Mouse (Mus musculus) stomach, embryonic 15.5 days (tissue): Measurements from ENCODE around the gene Ccl5. TPM values are rescaled to one million over a fixed set of nuclear protein-coding genes. Genes with fewer than 3 reads are reported as not detected.

ENCODE experiments used
- ATAC-seq: fragments of 200-750 bp; cut with Nextera tagmentation; 2 replicates; pipeline ENCODE4 v1.8.0; 2017; ENCODE audit warnings: low read depth, moderate number of reproducible peaks, moderate TSS enrichment; ENCODE audit not compliant: insufficient read depth, low FRiP score
- H3K27ac ChIP-seq: fragments of 300-500 bp; sonication (generic); 2 replicates; pipeline ENCODE4 v1.5.1; 2015; ENCODE audit warnings: mild to moderate bottlenecking, inconsistent platforms
- H3K27me3 ChIP-seq: fragments of 300-500 bp; sonication (generic); replicated peaks from 2 replicates; pipeline ENCODE4 v1.6.1; 2015; ENCODE audit warnings: inconsistent platforms
- H3K36me3 ChIP-seq: fragments of 300-500 bp; sonication (generic); 2 replicates; pipeline ENCODE4 v1.6.1; 2015; ENCODE audit warnings: inconsistent platforms
- H3K4me1 ChIP-seq: fragments of 300-500 bp; sonication (generic); 2 replicates; pipeline ENCODE4 v1.6.1; 2015; ENCODE audit warnings: inconsistent platforms
- H3K4me2 ChIP-seq: fragments of 300-500 bp; sonication (generic); 2 replicates; pipeline ENCODE4 v1.6.1; 2015; ENCODE audit warnings: mild to moderate bottlenecking, inconsistent platforms
- H3K4me3 ChIP-seq: fragments of 300-500 bp; sonication (generic); replicated peaks from 2 replicates; pipeline ENCODE4 v1.5.1; 2015; ENCODE audit warnings: inconsistent platforms
- H3K9ac ChIP-seq: fragments of 300-500 bp; sonication (generic); 2 replicates; pipeline ENCODE4 v1.6.1; 2015; ENCODE audit warnings: inconsistent platforms
- H3K9me3 ChIP-seq: fragments of 300-500 bp; sonication (generic); 2 replicates; pipeline ENCODE4 v1.6.1; 2016; ENCODE audit warnings: inconsistent platforms
- WGBS: fragments of 180-500 bp; shearing (Covaris S2); methylation state at CpG from one replicate; pipeline ENCODE4 v1.1.7; 2015; 5-methylcytosine and 5-hydroxymethylcytosine counted together
- polyA plus RNA-seq: library from polyadenylated mRNA; unstranded; fragments of >200 nt; fragmentation: Nextera tagmentation; extraction: Ambion mirVana; gene quantifications from 2 replicates; pipeline ENCODE4 v1.2.1, GENCODE M21; 2015

Gene Ccl5
- polyA plus RNA-seq: 1.6 and 1.7 TPM in 2 replicates

DNA sequence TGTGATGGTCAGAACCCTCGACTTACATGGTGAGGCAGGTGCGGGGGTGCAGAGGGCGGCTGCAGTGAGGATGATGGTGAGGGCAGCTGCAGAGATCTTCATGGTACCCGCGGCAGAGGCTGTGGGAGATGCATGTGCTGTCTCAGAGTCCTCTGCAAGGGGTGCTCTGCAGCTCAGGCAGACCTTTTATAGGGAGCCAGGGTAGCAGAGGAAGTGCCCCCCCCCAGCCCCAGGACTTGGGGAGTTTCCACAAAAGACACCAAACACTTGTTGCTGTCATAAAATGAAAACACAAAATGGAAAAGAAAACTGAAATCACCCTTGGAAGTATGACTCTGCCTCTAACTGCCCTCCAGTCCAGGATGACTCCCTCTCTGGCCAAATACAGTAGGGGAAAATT is at the start of gene Ccl5:
TSS of gene Ccl5 (minus strand) at position 159 of the 400 bp plus-strand sequence.
- H3K27me3 ChIP-seq: no peaks in the 10 kb centered on the region
- peaks cover 5% of the 10 kb centered on the region for H3K4me1 ChIP-seq
- no peak within 1 kb of the TSS for H3K27ac ChIP-seq
- WGBS: 86% methylated on average over 5 of the region's 5 CpGs
- H3K4me3 ChIP-seq: no peak within 1 kb of the TSS
- H3K36me3 ChIP-seq: no peaks in the 10 kb centered on the region
- ATAC-seq: no peak
- no peak within 1 kb of the TSS for H3K4me2 ChIP-seq
- no peak within 1 kb of the TSS for H3K9ac ChIP-seq
- H3K9me3 ChIP-seq: no peaks in the 10 kb centered on the region

DNA sequence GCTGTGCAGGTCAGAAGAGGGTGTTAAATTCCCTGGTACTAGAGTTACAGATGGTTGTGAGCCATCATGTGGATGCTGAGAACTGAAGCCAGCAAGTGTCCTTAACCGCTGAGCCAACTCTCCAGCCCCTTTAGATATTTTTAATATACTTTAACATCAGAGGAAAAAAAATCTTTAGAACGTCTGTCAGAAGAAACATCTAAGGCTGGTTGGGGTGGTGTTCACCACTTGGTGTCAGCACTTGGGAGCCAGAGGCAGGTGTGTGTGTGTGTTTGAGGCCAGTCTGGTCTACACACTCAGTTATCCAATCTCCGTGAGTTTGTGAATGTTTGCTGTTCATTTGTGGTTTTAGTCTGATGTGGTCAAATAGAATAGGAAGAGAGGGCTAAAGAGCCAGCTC is 48.7 kb upstream of the Ccl5 start:
- H3K4me1 ChIP-seq: no peaks in the 10 kb centered on the region
- H3K27me3 ChIP-seq: no peaks in the 10 kb centered on the region
- H3K27ac ChIP-seq: no peak overlapping the region
- no peaks in the 10 kb centered on the region for H3K36me3 ChIP-seq
- no peak for ATAC-seq
- no peak overlapping the region for H3K4me2 ChIP-seq
- H3K9me3 ChIP-seq: no peaks in the 10 kb centered on the region
- no peak overlapping the region for H3K9ac ChIP-seq
- 65% methylated on average over 3 of the region's 3 CpGs for WGBS
- H3K4me3 ChIP-seq: no peak overlapping the region

DNA sequence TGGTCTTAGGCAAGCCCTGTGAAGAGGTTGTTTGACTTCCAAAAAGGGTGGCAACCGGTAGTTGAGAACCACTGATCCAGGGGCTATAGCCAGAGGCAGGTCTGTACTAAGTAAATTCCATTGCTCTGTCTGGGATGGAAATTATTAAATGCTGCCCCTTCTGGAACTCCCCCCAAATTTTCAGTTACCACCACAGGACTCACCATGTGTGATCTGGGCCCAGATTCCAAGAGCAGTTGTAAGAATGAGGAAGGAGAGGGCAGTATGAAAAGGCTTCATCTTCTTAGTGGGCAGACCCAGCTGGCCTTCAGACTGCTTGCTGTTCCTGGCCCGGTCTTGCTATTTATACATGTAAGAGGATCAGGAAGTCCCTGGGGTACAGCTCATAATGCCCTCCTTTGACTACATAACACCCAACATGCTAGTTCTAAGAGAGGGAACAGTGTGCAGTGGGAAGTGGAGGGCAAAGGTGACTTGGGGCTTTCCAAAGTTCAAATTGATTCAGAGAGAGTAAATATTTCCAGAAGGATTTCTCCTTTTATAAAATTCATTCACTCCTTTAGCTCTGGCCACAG is 48.0 kb upstream of the Ccl5 start, which contains the start of gene Ccl9:
TSS of gene Ccl9 (minus strand) at position 451 of the 575 bp plus-strand sequence.
- Histone ChIP-seq H3K4me3 (no peak within 1 kb of the TSS), H3K4me1 (no peaks in the 10 kb centered on the region), H3K4me2 (no peak within 1 kb of the TSS), H3K9ac (no peak within 1 kb of the TSS), H3K9me3 (no peaks in the 10 kb centered on the region), H3K36me3 (no peaks in the 10 kb centered on the region), H3K27me3 (no peaks in the 10 kb centered on the region), H3K27ac (no peak within 1 kb of the TSS)
- no peak for ATAC-seq
- 59% methylated on average over 2 of the region's 2 CpGs for WGBS

DNA sequence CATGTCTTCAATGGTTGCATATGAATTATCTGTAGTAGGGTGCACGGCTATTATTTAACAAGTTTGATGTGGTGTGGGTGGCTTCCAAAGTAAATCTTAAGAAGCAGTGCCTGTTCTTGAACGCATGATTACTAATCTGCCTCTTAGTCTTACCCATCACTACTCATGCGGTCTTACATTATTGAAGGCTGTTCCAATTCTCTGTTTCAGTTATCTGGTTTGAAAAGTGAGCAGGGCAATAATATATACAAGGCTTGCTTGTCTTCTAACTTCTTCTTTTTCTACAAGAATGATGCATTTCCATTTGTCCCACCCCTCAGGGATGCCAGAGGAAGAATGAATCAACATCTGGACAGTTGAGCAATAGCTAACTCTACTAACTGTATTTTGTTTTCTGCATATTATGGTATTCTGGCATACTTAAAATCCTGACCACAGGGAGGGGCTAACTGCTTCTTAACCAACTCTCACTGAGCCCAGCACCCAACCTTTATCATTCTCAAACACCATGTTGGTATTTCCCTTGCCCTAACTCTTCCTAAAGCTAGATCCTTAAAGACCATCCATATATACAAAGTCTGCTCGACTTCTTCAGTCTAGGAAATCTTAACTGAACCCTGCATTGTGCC is 46.7 kb upstream of the Ccl5 start:
- Histone ChIP-seq H3K4me3 (no peak overlapping the region), H3K36me3 (no peaks in the 10 kb centered on the region), H3K9me3 (no peaks in the 10 kb centered on the region), H3K9ac (no peak overlapping the region), H3K4me2 (no peak overlapping the region), H3K27ac (no peak overlapping the region), H3K27me3 (no peaks in the 10 kb centered on the region), H3K4me1 (no peaks in the 10 kb centered on the region)
- WGBS: 77% methylated on average over 4 of the region's 4 CpGs
- ATAC-seq: no peak

DNA sequence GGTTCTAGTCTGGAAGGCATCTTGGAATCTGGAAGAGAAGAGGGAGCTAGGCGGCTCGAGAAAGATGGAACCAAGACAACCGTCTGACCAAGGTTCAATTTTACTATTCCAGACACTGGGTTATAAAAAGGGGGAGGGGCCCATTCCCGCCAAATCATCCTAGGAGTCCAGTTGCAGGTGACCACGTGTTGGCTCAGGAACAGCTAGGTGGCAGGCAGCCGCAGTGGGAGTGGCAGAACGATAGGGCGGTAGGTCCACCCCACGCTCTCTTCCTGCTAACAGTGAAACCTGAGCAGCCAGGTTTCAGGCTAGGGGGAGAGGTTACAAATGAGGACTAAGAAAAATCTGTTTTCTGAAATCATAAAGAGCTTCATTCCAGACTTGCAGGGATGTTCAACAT is 42.5 kb upstream of the Ccl5 start:
- WGBS: 58% methylated on average over 9 of the region's 9 CpGs
- Histone ChIP-seq H3K4me3 (no peak overlapping the region), H3K4me2 (no peak overlapping the region), H3K27ac (no peak overlapping the region), H3K9ac (no peak overlapping the region), H3K36me3 (no peaks in the 10 kb centered on the region), H3K9me3 (no peaks in the 10 kb centered on the region), H3K4me1 (no peaks in the 10 kb centered on the region), H3K27me3 (no peaks in the 10 kb centered on the region)
- no peak for ATAC-seq

DNA sequence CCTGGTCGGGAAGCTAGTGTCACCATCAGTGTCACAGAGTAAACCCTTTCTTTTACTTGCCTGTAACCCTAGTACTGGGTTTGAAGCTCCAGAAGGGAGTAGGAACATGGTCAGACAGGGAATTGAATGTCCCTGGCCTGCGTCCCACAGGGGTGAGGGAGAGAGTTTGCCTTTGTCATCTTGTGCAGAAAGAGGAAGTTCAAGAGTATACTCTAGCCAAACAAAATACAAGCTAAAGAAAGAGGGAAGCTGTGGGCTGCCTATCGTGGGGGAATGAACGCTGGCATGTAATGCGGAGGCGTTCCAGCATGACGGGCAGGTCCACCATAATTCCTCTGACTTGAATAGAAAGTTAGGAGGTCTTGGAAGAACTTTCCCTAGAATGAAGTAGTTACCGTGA is 41.9 kb upstream of the Ccl5 start:
- no peak overlapping the region for H3K9ac ChIP-seq
- H3K9me3 ChIP-seq: no peaks in the 10 kb centered on the region
- H3K36me3 ChIP-seq: no peaks in the 10 kb centered on the region
- H3K4me1 ChIP-seq: no peaks in the 10 kb centered on the region
- no peak overlapping the region for H3K4me2 ChIP-seq
- H3K27ac ChIP-seq: no peak overlapping the region
- no peak overlapping the region for H3K4me3 ChIP-seq
- no peaks in the 10 kb centered on the region for H3K27me3 ChIP-seq
- 81% methylated on average over 8 of the region's 8 CpGs for WGBS
- ATAC-seq: no peak

DNA sequence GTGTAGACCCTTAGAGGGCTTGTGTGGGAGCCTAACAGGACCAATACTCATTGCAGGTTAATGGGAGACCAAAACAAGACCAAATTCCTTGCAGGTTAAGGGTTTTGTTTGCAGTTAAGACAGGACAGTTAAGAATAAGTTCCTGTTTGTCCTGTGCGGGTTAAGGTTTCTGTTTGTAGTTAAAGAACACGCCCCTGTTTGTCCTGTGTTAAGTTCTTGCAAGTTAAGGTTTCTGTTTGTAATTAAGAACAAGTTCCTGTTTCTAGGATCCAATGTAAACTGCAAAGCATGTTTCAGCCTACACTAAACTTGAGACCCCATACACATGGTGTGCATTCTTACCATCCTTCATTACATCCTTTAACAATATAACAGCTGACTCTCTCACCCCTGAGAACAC is 39.9 kb upstream of the Ccl5 start:
- Histone ChIP-seq H3K9ac (no peak overlapping the region), H3K36me3 (no peaks in the 10 kb centered on the region), H3K27me3 (no peaks in the 10 kb centered on the region), H3K27ac (no peak overlapping the region), H3K4me1 (no peaks in the 10 kb centered on the region), H3K9me3 (no peaks in the 10 kb centered on the region), H3K4me2 (no peak overlapping the region), H3K4me3 (no peak overlapping the region)
- 70% methylated on average over 2 of the region's 2 CpGs for WGBS
- ATAC-seq: no peak

DNA sequence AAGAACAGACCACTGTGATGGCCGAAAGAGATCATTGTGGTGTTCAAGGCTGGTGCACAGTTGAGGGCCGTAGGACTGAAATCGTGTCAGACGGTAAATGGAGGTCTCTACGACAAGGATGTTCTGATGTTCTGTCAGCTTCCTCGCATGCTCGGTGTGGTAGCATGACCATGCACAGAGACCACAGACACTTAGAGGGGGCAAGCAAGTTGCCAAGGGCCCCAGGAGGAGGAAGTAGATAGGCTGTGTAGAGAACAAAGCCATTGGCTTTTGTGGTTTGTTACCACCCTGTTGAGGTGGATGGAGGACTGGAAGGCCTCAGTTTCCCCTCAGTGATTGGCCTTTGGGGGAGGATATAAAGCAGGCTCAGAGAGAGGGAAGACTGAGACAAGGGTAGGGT is 38.9 kb upstream of the Ccl5 start:
- Histone ChIP-seq H3K36me3 (no peaks in the 10 kb centered on the region), H3K4me2 (no peak overlapping the region), H3K4me1 (no peaks in the 10 kb centered on the region), H3K4me3 (no peak overlapping the region), H3K27me3 (no peaks in the 10 kb centered on the region), H3K9ac (no peak overlapping the region), H3K9me3 (no peaks in the 10 kb centered on the region), H3K27ac (no peak overlapping the region)
- WGBS: 82% methylated on average over 7 of the region's 7 CpGs
- no peak for ATAC-seq

DNA sequence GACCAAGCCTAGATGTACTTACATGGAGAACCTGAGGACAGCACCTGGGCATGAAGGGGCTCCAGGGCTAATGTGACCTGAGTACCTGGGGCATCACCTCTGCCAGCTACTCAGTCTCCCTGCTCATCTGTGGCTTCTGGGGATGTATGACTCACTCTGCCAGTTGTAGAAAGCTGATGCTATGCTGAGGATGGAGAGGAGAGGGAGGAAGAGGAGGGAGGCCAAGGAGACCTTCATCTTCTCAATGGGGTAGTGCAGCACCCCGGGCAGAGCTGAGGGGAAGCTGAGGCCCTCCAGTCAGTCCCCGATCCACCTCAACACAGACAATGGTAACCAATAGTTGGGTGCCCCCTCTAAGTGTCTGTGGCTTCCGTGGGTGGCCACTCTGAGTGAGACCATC is 38.5 kb upstream of the Ccl5 start:
- no peaks in the 10 kb centered on the region for H3K36me3 ChIP-seq
- H3K27ac ChIP-seq: no peak overlapping the region
- H3K27me3 ChIP-seq: no peaks in the 10 kb centered on the region
- no peaks in the 10 kb centered on the region for H3K9me3 ChIP-seq
- ATAC-seq: no peak
- 74% methylated on average over 3 of the region's 3 CpGs for WGBS
- H3K4me2 ChIP-seq: no peak overlapping the region
- H3K4me3 ChIP-seq: no peak overlapping the region
- no peak overlapping the region for H3K9ac ChIP-seq
- H3K4me1 ChIP-seq: no peaks in the 10 kb centered on the region

DNA sequence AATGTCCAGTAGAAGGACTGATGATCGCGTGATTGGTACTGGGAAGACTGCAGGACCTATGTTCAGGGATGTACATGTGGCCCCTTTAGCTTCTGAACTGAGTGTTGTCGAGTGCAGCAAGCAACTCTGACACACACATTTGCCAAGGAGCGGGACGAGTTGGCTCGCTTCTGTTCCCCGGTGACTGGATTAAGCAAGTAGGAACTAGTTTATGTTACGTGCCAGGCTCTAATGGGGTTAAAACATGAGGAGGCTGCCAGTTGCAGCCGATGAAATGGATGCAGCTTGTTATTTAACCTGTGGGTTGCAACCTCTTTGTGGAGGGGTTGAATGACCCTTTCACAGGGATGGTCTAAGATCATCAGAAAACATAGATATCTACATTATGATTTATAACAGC is 37.7 kb upstream of the Ccl5 start:
- no peaks in the 10 kb centered on the region for H3K27me3 ChIP-seq
- H3K9ac ChIP-seq: no peak overlapping the region
- H3K4me1 ChIP-seq: no peaks in the 10 kb centered on the region
- no peak for ATAC-seq
- H3K27ac ChIP-seq: no peak overlapping the region
- no peaks in the 10 kb centered on the region for H3K36me3 ChIP-seq
- no peak overlapping the region for H3K4me2 ChIP-seq
- no peaks in the 10 kb centered on the region for H3K9me3 ChIP-seq
- no peak overlapping the region for H3K4me3 ChIP-seq
- 87% methylated on average over 9 of the region's 9 CpGs for WGBS

DNA sequence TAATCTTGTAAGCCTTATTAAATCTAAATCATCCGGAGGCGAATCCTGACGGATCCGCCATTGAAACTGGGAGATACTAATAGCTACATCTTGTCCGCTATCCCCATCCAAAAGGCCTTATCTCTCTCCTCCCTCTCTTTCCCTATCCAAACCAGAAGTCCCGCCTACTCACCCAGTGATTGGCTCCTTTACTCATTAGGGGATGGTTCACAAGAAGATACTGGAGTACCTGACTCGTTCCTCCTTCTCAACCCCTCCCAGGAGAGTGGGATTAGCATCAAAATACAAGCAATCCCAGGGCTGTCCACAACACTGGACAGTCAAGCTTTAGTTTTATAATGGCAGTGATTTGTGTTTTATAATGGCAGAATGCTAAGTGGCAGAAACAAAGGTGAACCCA is 37.0 kb upstream of the Ccl5 start:
- H3K27ac ChIP-seq: no peak overlapping the region
- H3K36me3 ChIP-seq: no peaks in the 10 kb centered on the region
- ATAC-seq: no peak
- no peaks in the 10 kb centered on the region for H3K4me1 ChIP-seq
- H3K27me3 ChIP-seq: no peaks in the 10 kb centered on the region
- no peak overlapping the region for H3K4me3 ChIP-seq
- 73% methylated on average over 7 of the region's 7 CpGs for WGBS
- H3K4me2 ChIP-seq: no peak overlapping the region
- H3K9ac ChIP-seq: no peak overlapping the region
- no peaks in the 10 kb centered on the region for H3K9me3 ChIP-seq

DNA sequence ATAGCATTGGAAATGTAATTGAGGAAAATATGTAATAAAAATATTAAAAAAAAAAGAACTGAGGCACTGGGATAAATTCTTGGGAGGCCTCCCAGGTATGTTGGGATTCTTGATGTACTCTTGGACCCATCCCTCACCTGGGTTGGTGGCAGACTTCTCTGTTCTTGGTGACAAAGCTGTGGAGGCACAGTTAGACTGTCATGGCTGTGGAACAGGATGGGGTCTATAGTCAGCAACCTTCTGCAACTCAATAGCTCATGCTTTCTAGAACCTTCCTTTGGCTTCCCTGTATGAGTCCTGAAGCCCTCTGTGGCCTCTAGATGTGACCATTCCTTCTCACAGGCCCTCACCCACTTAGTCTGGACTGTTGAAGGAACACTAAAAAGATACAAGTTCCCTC is 36.3 kb upstream of the Ccl5 start:
- H3K4me2 ChIP-seq: no peak overlapping the region
- no peaks in the 10 kb centered on the region for H3K9me3 ChIP-seq
- no peak overlapping the region for H3K4me3 ChIP-seq
- H3K27me3 ChIP-seq: no peaks in the 10 kb centered on the region
- H3K36me3 ChIP-seq: no peaks in the 10 kb centered on the region
- no peak overlapping the region for H3K27ac ChIP-seq
- H3K9ac ChIP-seq: no peak overlapping the region
- no peak for ATAC-seq
- no peaks in the 10 kb centered on the region for H3K4me1 ChIP-seq

DNA sequence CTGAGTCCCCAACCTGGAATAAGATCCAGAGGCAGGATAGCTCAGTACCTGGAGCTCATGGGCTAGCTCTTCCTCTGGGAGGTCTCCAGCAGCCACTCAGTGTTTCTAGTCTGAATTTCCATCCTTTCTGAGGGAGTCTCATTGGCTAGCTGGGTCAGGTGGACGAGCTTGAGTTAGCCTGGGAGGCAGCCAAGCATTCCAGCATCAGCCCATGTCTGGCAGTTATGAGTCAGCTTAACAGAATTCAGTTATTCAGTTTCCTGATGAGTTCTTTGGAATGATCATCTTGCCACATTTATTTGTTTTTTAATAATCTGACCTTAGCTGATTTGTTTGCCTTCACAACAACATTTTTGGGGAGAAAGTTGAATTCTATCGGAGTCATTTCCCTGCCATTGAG is 33.4 kb upstream of the Ccl5 start:
- Histone ChIP-seq H3K4me1 (no peaks in the 10 kb centered on the region), H3K4me3 (no peak overlapping the region), H3K9ac (no peak overlapping the region), H3K27me3 (no peaks in the 10 kb centered on the region), H3K36me3 (no peaks in the 10 kb centered on the region), H3K4me2 (no peak overlapping the region), H3K27ac (no peak overlapping the region), H3K9me3 (no peaks in the 10 kb centered on the region)
- WGBS: 62% methylated on average over 2 of the region's 2 CpGs
- ATAC-seq: no peak
